Mouse (Mus musculus) embryonic fibroblast, embryonic 13.5 days (primary cell): ENCODE results near the gene Ppp1r14b. TPM values are rescaled to one million over a fixed set of nuclear protein-coding genes. Genes with fewer than 3 reads are reported as not detected.
A peak's percentile ranks its signal among the peaks of the same experiment; 100 is the strongest.

Experiments used
- H3K27ac ChIP-seq: 2 replicates; pipeline ENCODE4 v1.5.1; 2012; ENCODE audit warnings: low read length, control low read depth, inconsistent platforms; ENCODE audit not compliant: insufficient read depth
- H3K4me1 ChIP-seq: 2 replicates; pipeline ENCODE4 v1.6.1; 2011; ENCODE audit warnings: low read length; ENCODE audit not compliant: control insufficient read depth, insufficient read depth
- H3K4me3 ChIP-seq: 2 replicates; pipeline ENCODE4 v1.5.1; 2011; ENCODE audit warnings: mild to moderate bottlenecking, control low read depth, low read length; ENCODE audit not compliant: insufficient read depth
- CTCF ChIP-seq: IDR thresholded peaks from 2 replicates; pipeline ENCODE4 v1.5.1; 2011; ENCODE audit warnings: mild to moderate bottlenecking, control low read depth, low read length, moderate library complexity, borderline replicate concordance; ENCODE audit not compliant: insufficient read depth
- POLR2A ChIP-seq: IDR thresholded peaks from 2 replicates; pipeline ENCODE4 v1.6.1; 2011; ENCODE audit warnings: low read depth, mild to moderate bottlenecking, control low read depth, low read length, moderate library complexity
- polyA plus RNA-seq: library from polyadenylated mRNA; stranded (reverse); fragments of >200 nt; gene quantifications from 2 replicates; pipeline ENCODE4 v1.2.4, GENCODE M21; 2011; ENCODE audit warnings: low read depth; ENCODE audit not compliant: missing spikeins, insufficient read length

The Ppp1r14b gene
- polyA plus RNA-seq, 1 experiment: 161 TPM

DNA sequence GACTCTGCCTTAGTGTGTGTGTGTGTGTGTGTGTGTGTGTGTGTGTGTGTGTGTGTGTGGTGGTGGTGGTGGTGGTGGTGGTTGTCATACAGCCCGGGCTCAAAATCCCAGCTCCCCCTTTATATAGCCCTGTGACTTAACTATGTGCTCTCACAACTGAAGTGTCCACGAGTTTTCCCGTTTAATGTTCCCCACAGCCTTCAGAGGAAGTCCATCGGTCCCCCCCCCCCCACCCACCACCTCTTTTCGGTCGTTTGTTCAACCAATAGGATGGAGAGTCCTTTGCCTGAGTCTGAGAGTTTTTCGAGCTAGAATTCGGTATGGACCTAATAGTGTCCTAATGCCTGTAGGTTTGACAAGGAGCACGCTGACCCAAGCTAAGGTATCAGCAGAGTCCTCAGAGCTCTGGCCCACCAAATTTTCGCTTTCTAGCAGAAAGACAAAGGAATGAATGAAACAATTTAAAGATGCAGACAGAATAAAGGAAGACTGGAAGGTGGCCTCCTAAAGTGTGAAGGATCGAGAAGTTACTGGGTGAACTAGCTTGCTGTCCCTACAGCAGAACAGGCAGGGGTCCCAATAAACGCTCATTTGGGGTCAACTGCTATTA, 1.1 kb upstream of the Ppp1r14b start:
- peak overlapping the region; percentile 61; the same call in 1 of the 2 replicates for H3K27ac ChIP-seq
- peak overlapping the region; percentile 41 for H3K4me3 ChIP-seq
- TF ChIP-seq CTCF (no peak), POLR2A (no peak)
- H3K4me1 ChIP-seq: peaks cover 12% of the 10 kb centered on the region; the same call in 1 of the 2 replicates

DNA sequence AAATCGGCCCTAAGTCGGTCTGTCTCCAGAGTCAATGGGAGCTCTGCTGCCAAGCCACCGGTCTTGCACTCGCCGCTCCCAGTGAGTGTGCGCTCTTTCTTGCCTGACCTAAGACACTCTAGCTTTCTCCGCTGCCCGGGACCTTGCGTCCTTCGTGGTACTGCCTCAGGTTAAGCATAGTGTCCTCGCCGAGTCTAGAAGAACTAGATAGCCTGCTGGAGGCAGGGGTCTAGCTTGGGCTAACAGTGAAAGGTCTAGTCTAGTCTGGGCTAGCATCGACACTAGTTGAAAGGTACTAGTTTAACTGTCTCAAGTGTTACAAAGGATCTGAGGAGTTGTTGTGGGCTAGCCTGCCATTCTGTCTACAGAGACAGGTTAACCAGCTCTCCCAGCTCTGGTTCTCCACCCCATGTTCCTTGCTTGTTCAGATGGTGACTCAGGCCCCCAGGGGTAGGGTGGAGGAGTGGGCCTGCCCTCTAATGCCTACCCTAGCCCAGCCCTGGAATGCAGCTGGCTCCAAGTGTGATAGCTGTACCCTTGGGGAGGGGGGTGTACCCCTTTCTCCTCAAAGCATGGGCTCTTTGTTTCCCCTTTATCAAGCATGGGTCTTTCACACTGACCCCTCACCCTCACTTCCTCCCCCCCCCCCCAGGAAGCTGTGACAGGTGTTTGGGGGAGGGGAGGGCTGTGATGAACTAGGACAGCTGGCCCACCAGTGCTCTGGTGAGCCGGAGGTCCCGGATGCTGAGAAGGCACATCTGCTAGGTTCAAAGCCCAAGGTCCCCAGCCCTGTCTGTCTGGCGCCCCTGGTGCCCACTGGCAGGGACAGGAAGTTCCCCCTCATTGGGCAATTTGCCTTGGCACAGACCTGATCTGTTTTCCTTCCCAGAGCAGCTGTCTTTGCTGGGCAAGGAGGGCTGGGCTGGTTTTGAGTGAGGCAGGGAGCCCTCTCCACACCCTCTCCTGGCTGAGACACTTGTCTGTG, 1.1 kb downstream of the Ppp1r14b start, which contains the start of gene Plcb3:
TSS of gene Plcb3 (minus strand) at position 934 of the 985 bp plus-strand sequence.
- peak within 1 kb of the TSS; percentile 98 for H3K4me3 ChIP-seq
- peaks cover 15% of the 10 kb centered on the region for H3K4me1 ChIP-seq
- H3K27ac ChIP-seq: peak within 1 kb of the TSS; percentile 84
- TF ChIP-seq CTCF (no peak), POLR2A (peak; percentile 41; the same call in 1 of the 2 replicates)

DNA sequence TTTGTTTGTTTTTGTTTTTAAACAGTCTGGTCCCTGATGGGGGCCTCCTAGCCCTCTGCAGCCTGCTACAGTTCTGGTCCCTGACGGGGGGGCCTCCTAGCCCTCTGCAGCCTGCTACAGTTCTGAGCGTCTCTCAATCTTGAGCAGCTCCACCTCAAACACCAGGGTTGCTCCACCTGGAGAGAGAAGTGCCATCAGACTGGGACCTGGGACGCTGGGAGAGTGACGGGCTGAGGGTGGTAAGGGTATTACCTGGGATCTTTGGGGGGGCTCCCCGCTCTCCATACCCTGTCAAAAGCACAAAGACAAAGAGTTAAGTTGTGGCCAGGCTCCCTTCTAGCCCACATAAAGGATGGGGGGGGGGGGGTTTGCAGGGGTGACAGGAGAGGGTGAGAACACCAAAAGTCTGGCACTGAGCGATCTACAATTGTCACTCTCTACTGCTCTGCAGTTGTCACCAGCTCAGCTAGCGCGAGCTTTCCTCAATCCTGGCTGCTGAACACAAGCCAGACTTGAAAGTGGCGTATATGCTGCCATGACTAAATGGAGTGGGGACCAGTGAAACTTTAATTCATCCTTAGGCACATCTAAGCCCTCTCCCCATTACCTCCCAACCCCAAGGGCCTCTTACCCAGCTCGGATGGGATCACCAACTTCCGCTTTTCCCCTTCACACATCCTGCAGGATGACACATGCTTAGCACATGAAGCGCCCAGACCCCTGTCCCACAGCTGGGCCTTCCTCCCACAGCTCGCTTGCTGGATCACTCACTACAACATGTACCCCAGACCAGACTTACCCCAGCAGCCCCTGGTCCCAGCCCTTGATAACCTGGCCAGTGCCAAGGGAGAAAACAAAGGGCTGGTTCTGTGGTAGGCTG, 3.2 kb downstream of the Ppp1r14b start:
- no peak overlapping the region for H3K4me3 ChIP-seq
- H3K27ac ChIP-seq: no peak overlapping the region
- no peak for TF ChIP-seq POLR2A
- no peak for TF ChIP-seq CTCF
- H3K4me1 ChIP-seq: peaks cover 9% of the 10 kb centered on the region

DNA sequence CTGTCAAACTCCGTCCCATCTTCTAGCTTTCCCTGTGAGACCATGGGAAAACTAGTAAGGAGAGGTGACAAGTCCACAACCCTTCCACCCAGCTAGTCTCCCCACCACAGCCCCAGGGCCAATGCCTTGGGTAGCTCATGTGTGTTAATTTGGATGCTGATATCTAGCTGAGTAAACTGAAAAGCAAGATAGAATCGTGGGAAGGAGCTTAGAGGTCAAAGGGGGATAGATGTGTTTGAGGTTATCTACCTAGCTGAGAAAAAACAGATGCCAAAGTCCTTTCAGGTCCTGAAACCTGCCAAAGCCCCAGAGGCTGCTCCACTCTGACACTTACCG, 3.8 kb downstream of the Ppp1r14b start:
- Histone ChIP-seq H3K4me1 (peaks cover 9% of the 10 kb centered on the region), H3K4me3 (peak overlapping the region; percentile 44), H3K27ac (0 out of 2 replicates have a peak overlapping the region, but pooled peaks have one; percentile 10)
- no peak for TF ChIP-seq CTCF
- TF ChIP-seq POLR2A: no peak

DNA sequence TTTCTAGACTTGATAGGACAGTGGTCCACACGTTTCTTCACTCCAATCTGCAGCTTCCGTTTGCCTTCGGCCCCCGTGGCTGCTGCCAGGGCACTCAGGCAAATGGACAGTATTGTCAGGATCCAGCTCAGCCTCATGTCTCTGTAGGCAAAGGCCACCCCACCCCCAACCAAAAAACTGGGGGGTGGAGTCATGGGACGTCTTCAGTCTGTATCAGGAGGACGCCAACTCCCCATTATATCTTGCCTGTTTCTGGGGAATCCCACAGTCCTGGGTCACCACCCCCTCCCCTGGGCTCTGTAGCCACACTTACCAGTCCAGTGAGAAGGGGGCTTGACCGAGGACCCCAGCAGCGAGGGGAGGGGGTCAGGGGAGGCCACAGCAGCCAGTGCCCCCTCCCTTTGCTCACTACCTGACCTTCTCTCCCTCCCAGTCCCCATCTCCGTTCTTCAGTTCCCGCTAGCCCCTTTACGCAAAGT, 4.3 kb downstream of the Ppp1r14b start:
- Histone ChIP-seq H3K4me1 (peaks cover 9% of the 10 kb centered on the region), H3K27ac (peak overlapping the region; percentile 21), H3K4me3 (peak overlapping the region; percentile 44)
- no peak for TF ChIP-seq CTCF
- peak; percentile 22; the same call in 1 of the 2 replicates for TF ChIP-seq POLR2A

DNA sequence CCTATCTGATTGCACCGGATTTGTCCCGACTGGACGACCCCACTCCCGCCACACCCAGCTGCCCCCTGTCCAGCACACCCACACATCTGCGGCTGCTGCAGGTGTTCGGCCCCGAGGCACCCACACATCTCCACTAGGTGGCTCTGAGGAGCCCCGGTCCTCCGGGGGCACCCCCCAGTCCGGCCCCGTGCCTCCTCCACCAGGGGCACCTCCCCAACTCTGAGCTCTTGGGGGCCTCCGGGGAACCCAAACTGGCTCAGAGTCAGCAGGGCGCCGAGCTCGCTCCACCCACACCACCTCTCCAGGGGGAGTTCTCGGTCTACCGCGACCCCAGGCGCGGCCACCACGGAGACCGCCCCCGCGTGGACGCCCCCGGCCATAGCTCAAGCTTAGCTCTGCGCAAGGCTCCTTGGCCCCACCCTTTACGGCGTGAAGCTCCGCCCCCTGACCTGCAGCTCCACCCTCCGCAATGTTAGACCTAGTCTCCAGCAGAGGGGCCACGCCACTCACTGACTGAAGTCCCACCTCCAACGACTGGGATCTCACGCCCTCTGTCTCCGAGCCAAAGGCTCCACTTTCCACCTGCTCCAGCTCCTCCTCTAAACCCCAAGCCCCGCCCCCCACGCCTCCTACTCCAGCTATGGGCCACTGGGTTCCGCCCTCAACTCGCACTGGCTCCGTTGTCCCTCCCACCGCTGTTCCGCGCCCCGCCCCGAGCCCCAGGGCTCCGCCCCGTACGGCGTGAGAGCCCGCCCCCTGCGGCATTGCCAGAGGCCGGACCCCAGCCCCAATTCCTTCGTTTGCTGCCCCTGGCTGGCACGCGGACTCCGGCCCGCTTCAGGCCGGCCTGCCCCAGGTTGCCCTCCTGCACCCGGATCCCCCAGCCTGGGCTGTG, 5.0 kb downstream of the Ppp1r14b start:
- Histone ChIP-seq H3K4me3 (peak overlapping the region; percentile 48), H3K4me1 (peaks cover 9% of the 10 kb centered on the region), H3K27ac (peak overlapping the region; percentile 23)
- TF ChIP-seq POLR2A (peak; percentile 33; the same call in 1 of the 2 replicates), CTCF (peak; percentile 49; the same call in 1 of the 2 replicates)

DNA sequence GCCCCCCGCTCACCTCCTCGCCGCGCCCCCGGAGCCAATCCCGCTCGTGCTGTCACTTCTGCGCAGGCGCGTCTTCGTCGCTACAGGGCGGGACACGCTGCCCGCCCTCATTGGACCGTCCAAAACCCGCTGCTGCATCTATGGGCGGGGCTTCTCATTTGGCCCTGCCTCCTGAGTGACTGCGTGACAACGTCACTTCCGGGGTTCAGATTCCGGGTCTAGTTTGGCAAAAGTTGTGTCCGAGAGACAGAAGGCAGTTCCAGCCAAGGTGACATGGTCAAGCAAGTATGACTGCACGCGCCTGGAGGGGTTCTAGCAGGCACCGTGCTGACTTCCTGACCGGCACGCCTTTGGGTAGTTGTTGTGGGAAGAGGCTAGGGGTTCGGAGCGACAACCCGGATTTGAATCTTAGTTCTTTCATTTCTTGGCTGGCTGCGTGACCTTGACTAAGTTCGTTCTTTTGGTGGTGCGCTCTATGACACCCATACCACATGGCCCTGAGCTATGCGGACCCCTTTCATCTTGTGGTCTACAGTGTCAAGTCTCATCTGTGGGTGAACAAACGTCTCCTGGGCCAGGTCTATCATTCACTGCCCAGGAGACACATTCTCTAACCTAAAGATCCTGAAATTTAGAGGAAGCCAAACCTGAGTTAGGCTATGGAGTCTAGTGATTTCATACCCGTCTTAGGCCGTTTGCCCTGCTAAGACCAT, 5.8 kb downstream of the Ppp1r14b start, which contains the start of gene Fkbp2:
TSS of gene Fkbp2 (minus strand) at position 121 of the 713 bp plus-strand sequence.
- Histone ChIP-seq H3K4me3 (peak within 1 kb of the TSS; percentile 61), H3K4me1 (peaks cover 9% of the 10 kb centered on the region), H3K27ac (peak within 1 kb of the TSS; percentile 64)
- no peak for TF ChIP-seq CTCF
- TF ChIP-seq POLR2A: peak; percentile 99

DNA sequence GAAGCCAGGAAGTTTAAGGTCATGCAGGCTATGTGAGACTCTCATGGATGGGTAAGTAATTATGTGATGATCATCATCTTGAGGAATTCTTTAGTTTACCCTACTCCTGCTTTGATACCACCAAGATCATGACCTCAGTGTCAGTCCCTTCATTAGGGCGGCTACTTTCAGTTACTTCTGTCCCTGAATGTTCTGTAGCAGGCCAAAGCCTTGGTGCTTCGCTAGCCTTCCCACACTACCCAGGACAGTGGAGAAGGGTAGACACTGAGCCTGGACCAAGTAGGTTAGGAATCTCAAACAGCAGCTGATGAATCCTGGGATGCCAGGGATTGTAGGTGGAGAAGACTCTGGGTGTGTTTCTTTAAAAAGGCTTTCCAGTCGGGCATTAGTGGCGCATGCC, 6.7 kb downstream of the Ppp1r14b start:
- H3K4me1 ChIP-seq: peaks cover 13% of the 10 kb centered on the region
- peak overlapping the region; percentile 64; the same call in 1 of the 2 replicates for H3K27ac ChIP-seq
- no peak overlapping the region for H3K4me3 ChIP-seq
- TF ChIP-seq POLR2A: no peak
- TF ChIP-seq CTCF: no peak

DNA sequence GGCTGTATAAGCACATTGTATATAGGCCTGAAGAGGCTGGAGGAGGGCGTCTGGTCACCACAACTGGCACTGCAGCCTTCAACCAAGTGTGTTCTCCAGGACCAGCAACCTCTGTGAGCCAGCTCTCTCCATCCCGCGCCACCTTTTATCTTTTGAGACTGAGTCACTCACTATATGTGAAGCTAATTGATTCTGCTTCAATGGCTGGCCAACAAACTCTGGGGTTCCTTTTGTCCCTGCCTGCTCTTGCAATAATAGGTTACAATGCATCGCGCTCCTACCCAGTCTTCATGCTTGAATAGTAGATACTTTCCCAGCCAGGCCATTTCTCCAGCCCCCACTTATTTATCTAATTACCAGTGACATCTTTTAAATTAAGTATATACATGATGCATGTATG, 8.9 kb downstream of the Ppp1r14b start:
- TF ChIP-seq POLR2A (no peak), CTCF (no peak)
- H3K4me3 ChIP-seq: no peak overlapping the region
- peaks cover 7% of the 10 kb centered on the region for H3K4me1 ChIP-seq
- no peak overlapping the region for H3K27ac ChIP-seq
